ENCODE assay signal across 23 mouse cellular contexts in the genomic region with DNA sequence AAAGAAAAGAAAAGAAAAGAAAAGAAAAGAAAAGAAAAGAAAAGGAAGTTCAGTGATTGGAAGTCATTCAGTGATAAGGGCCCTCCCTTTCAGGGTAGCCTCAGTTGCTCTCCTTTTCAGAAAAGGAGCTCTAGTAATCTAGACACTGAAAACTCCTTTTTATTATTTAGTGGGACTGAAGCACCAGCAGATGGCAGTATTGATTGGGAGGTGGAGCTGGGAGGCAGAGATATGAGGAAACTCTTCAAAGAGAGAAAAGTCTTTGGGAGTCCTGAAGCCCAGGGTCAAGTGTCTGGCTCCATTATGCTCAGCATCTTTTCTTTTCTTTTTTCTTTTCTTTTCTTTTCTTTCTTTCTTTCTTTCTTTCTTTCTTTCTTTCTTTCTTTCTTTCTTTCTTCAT. TPM values are rescaled to one million over a fixed set of nuclear protein-coding genes. Genes with fewer than 3 reads are reported as not detected.
"Had no signal": no experiment of that assay in that cellular context is flagged by ENCODE, and none has a peak within 500 bp of the region (broad histone marks: within the 10 kb centered on the region; RNA-seq: fewer than 3 reads in every experiment).

No protein-coding gene starts in this region.

RNA-seq across cellular contexts. Expression of a gene that starts 25.5 kb away (rescaled TPM):
- total RNA-seq: layer of hippocampus, adult 2 months; layer of hippocampus, postnatal 25 days; left cerebral cortex, adult 18-20 months; left cerebral cortex, postnatal 25 days; megakaryocyte, adult 5-6 weeks; monocyte, adult 5-6 weeks; neutrophil, adult 5-6 weeks had no signal
- polyA plus RNA-seq: kidney, embryonic 16.5 days; large intestine, adult 2 months; limb, embryonic 10.5 days; limb, embryonic 13.5 days; liver, embryonic 13.5 days; liver, embryonic 16.5 days; lung, adult 2 months; lung, embryonic 16.5 days; midbrain, embryonic 10.5 days; midbrain, embryonic 13.5 days; midbrain, embryonic 16.5 days; myocyte; neural tube, embryonic 13.5 days; stomach, embryonic 15.5 days; testis, adult 2 months; urinary bladder, adult 2 months had no signal

RNA-seq across cellular contexts. Expression of a gene that starts 41.6 kb away (rescaled TPM):
- total RNA-seq: layer of hippocampus, adult 2 months; layer of hippocampus, postnatal 25 days; left cerebral cortex, adult 18-20 months; left cerebral cortex, postnatal 25 days; megakaryocyte, adult 5-6 weeks; monocyte, adult 5-6 weeks; neutrophil, adult 5-6 weeks had no signal
- polyA plus RNA-seq: kidney, embryonic 16.5 days; limb, embryonic 10.5 days; limb, embryonic 13.5 days; liver, embryonic 13.5 days; liver, embryonic 16.5 days; lung, adult 2 months; lung, embryonic 16.5 days; midbrain, embryonic 10.5 days; midbrain, embryonic 13.5 days; midbrain, embryonic 16.5 days; myocyte; neural tube, embryonic 13.5 days; stomach, embryonic 15.5 days; urinary bladder, adult 2 months had no signal
